Mouse (Mus musculus): Measurements from ENCODE around the gene Usf2.

The Usf2 gene

DNA sequence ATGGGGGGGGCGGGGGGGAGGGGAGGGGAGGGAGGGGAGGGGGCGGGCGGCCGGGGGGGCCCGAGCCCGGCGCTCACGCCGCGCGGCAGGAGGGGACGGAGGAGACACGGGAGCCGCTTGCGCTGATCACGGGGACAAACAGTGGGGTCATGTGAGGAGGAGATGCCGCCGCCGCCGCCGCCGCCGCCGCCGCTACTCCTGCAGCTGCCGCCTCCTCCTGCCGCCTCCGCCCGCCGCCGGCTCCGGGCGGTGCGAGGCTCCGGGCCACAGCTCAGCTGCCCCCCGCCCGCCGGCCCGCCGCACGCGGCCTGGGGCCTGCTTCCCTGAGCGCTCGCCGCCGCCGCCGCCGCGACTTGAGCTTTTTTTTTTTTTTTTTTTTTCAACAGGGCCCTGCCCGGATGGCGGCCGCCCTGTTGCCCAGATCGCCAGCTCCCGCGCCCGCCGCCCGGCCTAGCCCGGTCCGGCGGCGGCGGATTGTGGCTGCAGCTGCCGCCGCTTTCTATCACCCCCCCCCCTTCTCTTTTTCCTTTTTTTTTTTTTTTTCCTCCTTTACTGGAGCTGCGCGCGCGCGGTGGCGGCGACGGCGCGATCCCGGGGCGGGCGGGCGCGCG, at the start of gene Usf2:
Gene Usf2, minus strand, starts transcription at position 48 of the 611 bp plus-strand sequence.
- in situ Hi-C loops (cut with MseI, MboI), result no loop called here

DNA sequence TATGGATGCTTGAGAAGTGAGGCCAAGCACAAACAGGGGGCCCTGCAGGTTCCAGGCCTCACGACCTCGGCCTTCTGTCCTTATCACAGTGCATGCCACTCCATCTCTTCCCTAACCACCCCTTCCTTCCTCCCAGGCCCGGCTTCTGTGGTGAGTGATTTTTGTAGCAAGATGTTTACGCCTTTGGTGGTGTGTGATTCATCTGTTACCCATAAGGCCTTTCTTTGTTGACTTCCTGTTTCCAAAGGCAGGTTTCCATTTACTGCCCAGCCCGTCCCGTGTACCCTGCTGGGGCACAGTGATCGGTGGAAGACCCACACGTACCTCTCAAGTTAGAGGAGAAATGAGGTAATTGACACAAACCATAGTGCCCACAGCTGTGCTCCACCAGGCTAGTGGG, 46.0 kb upstream of the Usf2 start:
- in situ Hi-C loops (cut with MseI, MboI), result no loop called here

DNA sequence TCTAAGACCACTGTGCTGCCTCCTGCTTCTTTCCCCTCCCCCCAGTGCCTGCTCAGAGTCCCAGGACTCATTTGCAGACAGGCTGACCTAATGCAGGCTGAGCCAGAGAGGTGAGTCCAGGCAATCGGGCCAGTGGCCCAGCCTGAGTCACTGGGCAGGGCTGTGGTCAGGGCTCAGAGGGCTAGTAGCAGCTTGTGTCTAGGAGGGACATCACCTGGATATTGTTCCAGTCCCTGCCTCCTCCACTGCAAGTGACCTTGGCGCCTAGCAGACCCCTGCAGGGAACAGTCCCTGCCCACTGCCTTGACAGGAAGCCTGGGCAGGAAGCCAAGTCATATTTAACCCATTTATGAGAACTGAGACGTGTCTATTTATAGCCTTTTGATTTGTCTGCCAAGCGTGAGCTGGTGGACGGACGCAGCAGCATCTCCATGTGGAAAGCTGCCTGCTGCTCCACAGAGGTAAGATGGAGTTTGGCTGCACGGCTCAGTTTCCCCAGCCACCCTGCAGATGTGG, 44.0 kb upstream of the Usf2 start:
- in situ Hi-C loops (cut with MseI, MboI), result no loop called here

DNA sequence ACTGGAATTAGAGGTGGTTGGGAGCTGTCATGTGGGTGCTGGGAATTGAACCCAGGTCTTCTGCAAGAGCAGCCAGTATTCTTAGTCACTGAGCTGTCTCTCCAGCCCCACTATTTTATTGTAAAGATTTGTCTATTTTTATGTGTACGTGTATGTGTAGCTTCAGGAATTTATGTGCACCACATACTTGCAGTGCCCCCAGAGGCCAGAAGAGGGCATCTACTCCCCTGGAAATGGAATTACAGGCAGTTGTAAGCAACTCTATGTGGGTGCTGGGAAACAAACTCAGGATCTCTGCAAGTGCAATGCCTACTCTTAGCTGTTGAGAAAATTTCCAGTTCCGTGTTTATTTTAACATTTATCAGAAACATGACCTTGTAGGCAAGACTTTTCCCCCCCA, 39.9 kb upstream of the Usf2 start:
- in situ Hi-C loops (cut with MseI, MboI), result no loop called here

DNA sequence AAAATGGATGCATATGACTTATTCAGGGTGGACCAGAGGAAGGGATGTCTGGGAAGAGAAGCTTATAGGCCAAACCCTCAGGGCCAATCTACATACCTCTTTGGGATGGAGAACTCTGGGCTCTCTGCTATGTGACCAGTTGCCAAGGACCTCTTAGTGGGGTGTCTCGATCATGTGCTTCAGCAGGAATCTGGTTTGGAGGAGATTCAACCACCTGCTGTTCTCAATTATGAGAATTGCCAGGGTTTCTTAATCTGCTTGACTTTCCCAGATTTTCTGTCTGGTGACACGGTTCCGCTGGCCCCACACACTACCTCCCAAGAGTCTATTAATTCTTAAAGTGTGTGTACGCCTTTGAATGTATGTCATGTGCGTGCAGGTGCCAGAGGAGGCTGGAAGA, 37.4 kb upstream of the Usf2 start:
- in situ Hi-C loops (cut with MseI, MboI), result no loop called here

DNA sequence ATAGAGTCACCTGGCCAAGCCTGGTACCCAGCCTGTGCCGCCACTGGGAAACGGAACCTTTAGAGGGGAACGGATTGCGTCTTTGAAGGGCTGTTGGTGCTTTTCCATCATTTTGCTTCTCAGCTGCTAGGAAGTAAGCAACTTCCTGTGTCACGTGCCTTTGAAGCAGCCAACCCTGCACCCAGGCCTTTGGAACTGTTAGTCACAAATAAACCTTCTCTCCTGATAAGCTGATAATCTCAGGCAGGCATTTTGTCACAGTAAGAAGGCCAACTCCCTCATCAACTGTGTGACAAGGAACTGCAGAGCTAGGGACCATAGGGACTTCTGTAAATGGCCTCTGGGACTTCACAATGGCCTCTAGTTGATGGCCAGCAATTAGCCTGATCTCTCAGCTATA, 35.5 kb upstream of the Usf2 start:
- in situ Hi-C loops (cut with MseI, MboI), result no loop called here

DNA sequence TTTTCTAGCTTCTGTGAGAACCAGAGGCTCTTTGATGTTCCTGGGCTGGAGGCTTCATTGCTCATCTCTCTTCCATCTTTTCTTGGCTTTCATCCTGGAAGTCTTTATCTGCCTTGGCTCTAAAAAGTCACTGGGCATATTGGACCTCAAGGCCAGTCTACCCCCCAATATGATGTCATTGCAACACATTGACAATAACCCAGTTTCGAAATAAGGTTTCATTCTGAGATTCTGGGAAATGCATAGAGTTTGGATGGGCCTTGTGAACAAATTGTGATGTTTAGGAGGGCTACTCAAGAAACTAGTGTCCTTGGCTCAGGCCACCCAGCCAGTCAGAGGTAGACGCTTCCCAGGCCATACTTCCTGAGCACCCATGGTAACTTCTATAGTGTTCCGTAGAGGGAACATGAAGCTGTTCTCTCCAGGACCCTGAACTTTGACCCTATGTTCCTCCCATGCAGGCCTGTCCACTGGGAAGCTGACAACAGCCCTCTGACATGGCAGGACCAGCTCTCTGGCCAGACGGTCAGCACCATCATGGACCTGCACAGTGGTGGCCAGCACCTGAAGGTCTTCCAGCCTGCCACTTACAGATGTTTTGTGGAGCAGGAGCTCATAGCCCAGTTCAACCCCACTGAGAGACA, 32.0 kb upstream of the Usf2 start:
- in situ Hi-C loops (cut with MseI, MboI), result no loop called here

DNA sequence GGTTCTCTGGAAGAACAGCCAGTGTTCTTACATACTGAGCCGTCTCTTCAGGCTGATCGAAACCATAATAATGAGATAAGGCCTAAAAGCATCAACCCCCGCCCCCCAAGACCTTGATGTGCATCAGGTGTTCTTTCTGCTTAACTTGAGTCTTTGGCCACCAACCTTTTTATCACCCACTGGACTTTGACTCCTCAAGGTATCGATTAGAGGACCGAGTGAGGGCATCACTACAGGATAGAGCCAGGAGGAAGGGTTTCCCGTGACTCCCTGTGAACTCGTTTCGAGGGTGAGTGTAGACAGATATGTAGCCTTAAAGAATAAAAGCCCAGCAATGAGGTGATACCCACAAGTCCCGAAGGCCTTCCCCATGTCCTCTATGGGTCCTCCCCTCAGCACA, 28.8 kb upstream of the Usf2 start:
- in situ Hi-C loops (cut with MseI, MboI), result no loop called here

DNA sequence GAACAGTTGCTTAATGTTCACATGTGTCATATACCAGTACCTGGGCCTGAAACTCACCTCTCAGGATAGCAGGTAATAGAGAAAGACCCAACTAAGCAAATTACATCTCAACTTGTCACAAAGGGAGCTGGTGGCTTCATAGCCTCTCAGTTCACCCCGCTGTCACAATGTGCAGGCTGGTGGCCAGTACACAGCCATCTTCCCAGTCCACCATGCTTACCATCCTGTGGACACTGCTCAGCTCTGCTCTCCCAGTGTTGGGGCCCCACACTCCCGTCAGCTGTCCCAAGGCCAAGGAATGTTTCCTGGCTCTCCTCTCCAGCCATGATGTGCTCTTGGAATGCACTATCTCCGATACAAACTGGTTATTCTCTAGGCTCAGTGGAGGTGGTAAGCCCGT, 25.1 kb upstream of the Usf2 start:
- in situ Hi-C loops (cut with MseI, MboI), result no loop called here

DNA sequence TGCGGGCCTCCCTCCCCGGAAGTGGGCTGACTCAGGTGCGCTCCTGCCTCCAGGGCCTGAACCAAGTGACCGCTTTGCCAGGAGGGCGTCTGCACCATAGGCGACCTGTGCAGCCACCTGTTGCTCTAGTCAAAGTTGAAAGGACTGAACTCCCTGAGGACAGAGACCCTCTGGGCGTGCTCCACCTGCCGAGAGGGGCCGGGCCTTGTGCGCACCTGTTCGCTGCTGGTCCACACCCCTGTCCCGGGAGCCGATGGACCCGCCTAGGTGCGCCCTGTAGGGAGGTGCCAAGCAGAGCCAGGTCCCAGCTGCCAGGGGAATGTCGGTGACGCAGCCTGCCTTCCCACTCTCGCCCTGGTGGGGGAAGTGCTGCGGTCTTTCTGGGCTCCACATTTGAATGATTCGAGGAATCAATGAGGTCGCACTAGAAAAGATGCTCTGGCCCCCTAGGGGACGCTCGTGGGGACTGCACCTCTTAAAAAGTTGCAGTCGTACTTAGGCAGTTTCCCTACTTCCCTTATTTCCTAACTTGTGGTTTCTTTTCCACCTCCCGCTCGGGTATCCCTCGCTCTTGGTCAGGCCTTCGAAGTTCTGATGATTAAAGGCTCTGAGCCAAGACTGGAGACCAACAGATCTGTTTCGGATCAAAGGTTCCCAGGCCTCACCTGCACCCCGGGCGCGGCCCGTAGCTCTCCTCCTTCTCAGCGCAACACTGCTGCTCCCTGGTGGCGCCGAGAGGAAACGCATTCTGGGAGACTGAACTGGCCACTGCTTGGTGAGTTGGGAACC, 17.1 kb upstream of the Usf2 start, which contains the start of gene Fam187b:
Gene Fam187b, plus strand, starts transcription at position 290 of the 789 bp plus-strand sequence.
- in situ Hi-C loops (cut with MseI, MboI), result no loop called here

DNA sequence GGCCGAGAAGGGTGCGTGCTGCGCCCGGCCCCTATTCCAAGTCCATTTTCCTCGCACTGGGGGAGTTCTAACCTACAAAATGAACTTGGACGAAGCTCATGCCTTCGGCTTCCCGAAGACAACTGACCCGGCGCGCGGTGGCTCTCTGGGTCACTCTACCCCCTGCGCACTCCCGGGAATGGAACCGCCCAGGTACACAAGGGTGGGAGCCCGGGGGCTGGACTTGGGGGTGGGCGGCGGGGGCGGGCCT, 16.6 kb upstream of the Usf2 start, which contains the start of gene Lsr:
Gene Lsr, minus strand, starts transcription at position 214 of the 250 bp plus-strand sequence.
- in situ Hi-C loops (cut with MseI, MboI), result no loop called here

DNA sequence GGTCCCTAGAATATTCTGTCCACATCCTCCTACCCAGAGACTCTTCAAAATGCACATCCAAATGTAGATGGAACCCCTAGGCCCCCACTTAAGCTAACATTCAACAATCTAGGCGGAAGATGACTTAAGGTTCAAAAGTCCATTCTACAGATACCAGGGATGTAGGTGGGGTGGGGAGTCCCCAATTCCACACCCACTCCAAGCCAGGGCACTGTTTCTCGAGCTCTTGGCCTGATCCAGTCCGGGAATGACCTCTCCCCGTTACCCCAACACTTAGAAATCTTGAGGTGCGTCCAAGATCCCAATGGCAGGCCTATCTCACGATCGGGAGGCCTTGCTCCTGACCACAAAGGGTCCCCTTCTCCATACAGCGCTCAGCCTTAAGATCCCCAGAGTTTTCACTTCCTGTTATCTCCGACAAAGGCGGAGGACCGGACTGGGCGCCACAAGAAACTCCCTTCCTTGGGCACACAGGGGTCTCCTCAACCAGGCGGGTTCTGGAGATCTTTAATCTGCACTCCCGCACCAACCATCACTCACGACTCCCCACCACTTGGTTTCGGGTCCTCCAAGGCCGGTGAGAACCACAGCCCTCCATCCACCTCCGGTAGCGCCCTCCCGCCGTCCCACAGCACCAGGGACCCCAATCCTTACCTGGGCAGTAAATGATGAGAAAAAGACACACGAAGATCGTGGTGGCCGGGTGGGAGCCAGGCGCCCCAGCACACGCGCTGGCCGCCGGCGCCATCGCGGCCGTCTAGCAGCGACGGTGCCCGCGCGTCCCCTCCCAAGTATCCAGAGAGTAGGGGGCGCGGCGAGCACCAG, 16.0 kb upstream of the Usf2 start:
- in situ Hi-C loops (cut with MseI, MboI), result no loop called here

DNA sequence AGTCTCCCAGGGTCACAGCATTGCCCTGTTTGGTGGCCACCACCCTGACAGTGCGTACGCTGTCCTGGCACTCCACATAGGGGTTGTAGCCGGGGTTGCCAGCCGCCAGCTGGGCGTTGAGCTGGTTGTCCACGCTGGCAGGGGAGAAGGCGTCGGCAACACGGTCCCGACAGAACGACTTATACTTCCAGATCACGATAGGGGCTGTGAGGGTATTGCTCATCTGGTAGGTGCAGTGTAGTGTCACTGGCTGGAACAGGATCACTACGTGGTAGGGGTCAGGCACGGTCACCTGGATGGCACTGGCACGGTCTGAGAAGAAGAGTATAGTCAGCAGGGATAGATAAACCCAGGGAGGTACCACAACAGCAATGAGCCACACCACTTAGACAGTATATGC, 15.3 kb upstream of the Usf2 start:
- in situ Hi-C loops (cut with MseI, MboI), result no loop called here

DNA sequence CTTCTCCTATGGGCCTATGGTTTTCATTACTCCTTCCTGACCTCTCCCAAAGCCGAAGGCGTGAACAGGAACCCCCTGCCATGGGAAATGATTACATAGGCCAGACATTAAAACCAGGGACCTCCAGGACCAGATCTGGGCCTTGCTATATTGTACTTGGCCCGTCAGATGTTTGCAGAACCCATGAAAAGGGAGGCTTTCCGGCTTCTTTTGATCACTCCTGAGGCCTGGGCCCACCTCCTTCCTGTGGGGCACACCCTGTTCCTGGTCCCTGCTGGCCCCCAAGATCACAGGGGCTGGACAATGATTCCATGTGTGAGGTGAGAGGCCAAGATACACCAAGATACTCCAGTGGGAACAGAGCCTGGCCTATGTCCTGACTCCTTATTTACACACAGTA, 12.6 kb upstream of the Usf2 start:
- in situ Hi-C loops (cut with MseI, MboI), result no loop called here

DNA sequence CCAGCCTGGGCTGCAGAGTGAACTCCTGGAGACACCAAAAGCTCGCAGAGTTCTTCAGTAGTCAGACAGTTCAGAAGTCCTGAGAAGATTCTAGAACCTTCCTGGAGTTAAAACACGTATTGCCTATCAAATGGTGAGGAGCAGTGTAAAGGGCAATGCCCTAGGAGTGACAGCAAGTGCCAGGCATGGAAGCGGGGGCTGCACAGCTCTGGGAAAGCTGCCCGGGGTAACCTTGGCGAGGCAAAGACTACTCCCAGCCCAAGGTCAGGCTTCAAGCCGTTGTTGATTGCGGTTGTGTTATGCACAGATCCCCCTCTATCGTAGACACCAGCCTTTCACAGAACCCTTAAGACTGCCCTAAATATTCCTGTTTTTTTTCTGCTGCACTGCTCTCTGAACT, 12.0 kb upstream of the Usf2 start:
- in situ Hi-C loops (cut with MseI, MboI), result no loop called here

DNA sequence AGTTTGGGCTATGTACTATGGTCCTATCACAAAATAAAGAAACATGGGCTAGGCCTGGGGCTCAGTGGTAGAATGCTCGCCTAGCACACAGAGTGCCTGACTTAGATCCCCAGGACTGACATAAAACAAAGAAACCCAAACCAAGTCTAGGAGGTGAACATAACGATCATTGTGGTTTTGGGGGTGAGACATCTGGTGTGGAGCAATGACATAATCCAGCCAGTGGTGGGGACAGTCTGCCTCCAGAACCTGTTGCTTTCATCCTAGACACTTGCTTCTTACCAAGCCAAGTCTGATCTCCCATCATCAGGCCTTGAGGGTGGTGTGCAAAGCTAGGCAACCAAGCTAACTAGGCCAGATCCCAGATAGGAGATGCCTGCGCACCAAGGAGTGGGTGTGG, 10.1 kb upstream of the Usf2 start:
- in situ Hi-C loops (cut with MseI, MboI), result no loop called here

DNA sequence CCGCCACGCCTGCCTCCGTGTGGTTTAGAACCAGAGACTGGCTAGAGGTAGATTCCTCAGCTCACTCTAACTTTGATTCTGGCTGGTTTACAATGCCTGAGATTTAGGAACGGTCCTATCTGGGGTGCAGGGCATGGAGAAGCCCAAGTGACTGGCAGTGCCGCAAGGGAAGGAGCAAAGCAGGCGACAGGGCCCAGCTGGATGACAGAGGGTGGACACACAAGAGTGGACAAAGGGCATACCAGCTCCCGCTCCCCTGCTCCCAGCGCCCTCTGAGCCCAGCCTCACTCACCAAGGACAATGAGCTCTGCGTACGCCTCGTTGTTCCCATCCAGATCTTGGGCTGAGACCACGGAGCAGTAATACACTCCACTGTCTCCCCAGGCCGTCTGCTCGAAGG, 9.1 kb upstream of the Usf2 start:
- in situ Hi-C loops (cut with MseI, MboI), result no loop called here

DNA sequence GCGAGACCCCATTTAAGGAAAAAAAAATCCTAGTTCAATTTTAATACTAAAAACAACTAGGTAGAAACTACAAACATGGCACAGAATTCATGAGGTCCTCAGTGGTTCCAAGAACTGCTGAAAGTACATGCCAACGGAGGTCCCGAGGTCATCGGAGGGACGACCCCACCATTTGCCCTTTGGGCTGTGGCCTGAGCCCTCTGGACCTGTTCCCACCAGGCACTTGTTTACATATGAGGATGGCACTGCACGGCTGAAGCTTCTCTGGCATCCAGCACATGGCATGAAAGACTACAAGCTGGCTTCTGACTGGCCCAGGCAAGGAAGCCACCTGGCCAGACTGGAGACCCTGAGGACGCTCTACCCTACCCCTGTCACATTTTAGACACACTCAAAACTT, 7.8 kb upstream of the Usf2 start:
- in situ Hi-C loops (cut with MseI, MboI), result no loop called here

DNA sequence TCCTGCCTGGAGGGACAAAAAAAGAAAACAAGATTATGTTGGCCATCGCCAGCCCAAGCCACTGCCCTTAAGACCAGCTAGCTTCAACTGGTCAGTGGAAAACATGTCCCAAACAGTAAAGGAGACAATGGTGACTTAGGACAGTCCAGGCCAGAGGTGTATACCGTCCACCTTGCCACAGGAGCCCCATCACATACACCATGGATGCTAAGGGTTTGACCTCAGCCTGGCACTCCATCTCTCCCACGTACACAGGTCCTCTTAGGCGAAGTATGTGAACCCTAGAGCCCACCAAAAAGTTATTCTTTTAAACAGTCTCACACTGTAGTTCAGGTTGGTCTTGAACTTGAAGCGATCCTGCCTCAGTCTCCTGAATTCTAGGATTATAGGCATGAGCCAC, 6.3 kb upstream of the Usf2 start:
- in situ Hi-C loops (cut with MseI, MboI), result no loop called here

DNA sequence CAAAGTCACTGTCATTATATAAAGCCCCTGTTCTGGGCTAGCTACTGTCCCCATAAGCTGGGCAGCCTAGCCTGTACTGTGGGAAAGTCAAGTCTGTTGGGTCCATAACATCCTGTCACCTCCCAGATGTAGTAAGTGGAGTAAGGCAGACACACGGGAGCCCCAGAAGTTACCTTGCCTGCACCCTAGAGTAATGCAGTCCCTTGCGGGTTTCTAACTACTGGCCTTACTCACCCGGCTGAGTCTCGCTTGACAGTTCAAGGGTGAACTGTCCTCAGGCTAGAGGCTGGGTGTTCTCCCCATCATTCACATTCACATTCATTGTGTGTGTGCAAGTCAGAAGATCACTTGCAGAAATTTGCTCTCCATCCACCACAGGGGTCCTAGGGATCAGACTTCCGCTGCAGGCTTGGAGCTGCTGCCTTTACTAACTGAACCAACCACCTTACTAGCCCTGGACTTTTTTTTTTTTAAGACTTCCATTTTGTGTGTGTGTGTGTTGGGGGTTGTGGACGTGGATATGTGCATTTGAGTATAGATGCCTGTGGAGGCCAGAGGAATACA, 3.3 kb upstream of the Usf2 start:
- in situ Hi-C loops (cut with MseI, MboI), result no loop called here

DNA sequence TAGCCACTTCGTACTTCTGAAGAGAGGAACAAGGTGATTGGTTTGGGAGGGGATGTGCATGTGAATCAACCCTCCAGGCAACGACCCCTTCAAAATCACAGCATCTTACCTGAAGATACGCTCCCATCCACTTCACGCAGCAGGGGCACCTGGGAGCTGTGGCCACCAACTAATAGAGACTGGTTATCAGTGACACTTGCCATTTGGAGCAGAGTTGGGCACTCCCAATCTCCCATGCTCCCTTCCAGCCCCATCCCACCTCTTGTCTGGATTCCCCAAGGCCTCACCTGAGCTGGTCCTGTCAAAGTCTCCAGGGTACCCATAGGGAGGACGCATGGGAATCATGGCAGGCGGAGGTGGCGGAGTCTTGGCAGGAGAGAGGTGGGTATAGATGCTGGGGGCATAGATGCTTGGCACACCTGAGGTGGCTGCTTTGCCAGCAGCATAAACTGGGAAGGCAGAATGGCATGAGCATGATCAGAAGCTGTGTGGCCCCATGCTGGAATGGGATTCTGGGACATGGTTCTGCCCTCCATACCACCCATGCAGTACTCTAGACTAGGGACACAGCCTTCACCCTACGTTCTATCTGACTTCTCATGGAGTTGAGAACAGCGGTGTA, 2.4 kb upstream of the Usf2 start:
- in situ Hi-C loops (cut with MseI, MboI), result no loop called here

Measured in mouse trophoblast stem cell (cell line).